Mouse (Mus musculus): ENCODE measurements around the gene Elf4.

- TF ChIP-seq CTCF (IDR thresholded peaks at IDR 0.05; ENCODE audit: insufficient read depth, low read depth, low read length): no peak
- no peak for TF ChIP-seq POLR2A (IDR thresholded peaks at IDR 0.05; ENCODE audit: insufficient read depth, low read depth, low read length)
Observed at GRCm38 (mm10) chrX:48464436-48464835, 1.5 kb upstream of the Elf4 start.

Data from olfactory bulb, adult 2 months (tissue).